Mouse (Mus musculus) bone marrow, adult 2 months (tissue): ENCODE results near the gene Znhit2.

ENCODE experiments used
- CTCF ChIP-seq: fragments of 200-500 bp; IDR thresholded peaks from 2 replicates; pipeline ENCODE4 v1.5.1; 2011; ENCODE audit warnings: low read length, control low read depth; ENCODE audit not compliant: control insufficient read depth, insufficient read depth
- POLR2A ChIP-seq: fragments of 200-500 bp; IDR thresholded peaks from 2 replicates; pipeline ENCODE4 v1.6.1; 2011; ENCODE audit warnings: low read depth, mild to moderate bottlenecking, control low read depth, low read length, borderline replicate concordance; ENCODE audit not compliant: control insufficient read depth

DNA sequence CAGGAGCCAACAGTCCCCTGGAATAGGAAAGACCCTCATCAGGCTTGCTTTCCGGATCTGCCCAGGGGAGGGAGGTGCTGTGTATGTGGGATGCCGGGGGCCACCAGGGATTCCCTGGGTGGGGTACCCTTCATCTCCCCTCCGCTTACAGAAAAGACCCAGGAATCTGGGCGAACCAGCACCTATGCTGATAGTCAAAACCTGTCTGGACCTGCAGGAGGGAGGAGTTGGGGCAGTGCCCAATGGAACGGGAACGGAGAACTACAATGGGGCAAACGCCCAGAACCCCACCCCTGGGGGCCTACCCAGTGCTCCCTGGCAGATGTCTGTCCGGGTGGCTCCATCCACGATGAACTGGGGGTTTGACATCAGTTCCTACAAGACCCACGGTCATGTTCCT is 47.3 kb upstream of the Znhit2 start:
- TF ChIP-seq POLR2A (no peak), CTCF (no peak)
